Comparison of ENCODE assay signal across 11 mouse cellular contexts in the genomic region with DNA sequence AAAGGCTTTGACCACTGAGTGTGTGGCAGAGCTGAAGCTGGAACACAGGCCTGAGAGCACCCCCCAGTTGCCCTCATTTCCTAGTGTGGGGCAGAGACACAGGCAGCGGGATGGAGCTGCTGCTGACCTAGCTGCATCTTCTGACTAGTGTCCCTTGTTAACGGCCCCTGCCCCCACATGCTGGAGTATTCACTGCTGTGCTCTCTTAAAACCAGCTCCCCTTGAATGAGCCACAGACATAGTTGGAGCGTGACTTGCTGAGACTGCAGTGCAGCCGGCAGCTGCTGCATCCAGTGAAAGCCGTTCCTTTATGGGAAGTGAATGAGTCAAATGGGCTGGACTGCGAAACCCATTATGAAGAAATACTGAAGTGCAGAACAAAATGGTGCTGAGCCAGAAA. TPM values are rescaled to one million over a fixed set of nuclear protein-coding genes. Genes with fewer than 3 reads are reported as not detected.
A peak's percentile ranks its signal among the peaks of the same experiment; 100 is the strongest.
DNase-seq lines count a peak whose midpoint lies in the region; ATAC-seq and TF ChIP-seq lines count a peak whose summit lies in the region.
"Had no signal": no experiment of that assay in that cellular context is flagged by ENCODE, and none has a peak within 500 bp of the region (broad histone marks: within the 10 kb centered on the region; RNA-seq: fewer than 3 reads in every experiment).

No protein-coding gene starts in this region.

- WGBS in bone marrow, adult 2 months = 49% methylated on average over 6 of the region's 6 CpGs

- TF ChIP-seq POLR2A in bone marrow, adult 2 months (IDR thresholded peaks at IDR 0.05; ENCODE audit: borderline replicate concordance, control insufficient read depth, low read depth, low read length) = no peak

- peak overlapping the region; percentile 57 for H3K27ac ChIP-seq in bone marrow, adult 2 months (ENCODE audit: control insufficient read depth, insufficient read depth, low read depth, low read length, poor library complexity)
- H3K27ac ChIP-seq: hindbrain, embryonic 12.5 days; limb, embryonic 10.5 days had no signal

- no peak overlapping the region for H3K4me3 ChIP-seq in bone marrow, adult 2 months (replicated peaks; ENCODE audit: control insufficient read depth, low read depth, low read length)
- H3K4me3 ChIP-seq: hindbrain, embryonic 12.5 days; limb, embryonic 10.5 days had no signal

- DNase-seq in cerebellum, postnatal 10 days = peak; percentile 53 to 60
- no peak for DNase-seq in cerebellum, adult 11 months
- peak; percentile 43 for DNase-seq in layer of hippocampus, adult 9-11 months
- no peak for DNase-seq in layer of hippocampus, adult 9-10 months (ENCODE audit: low spot score)
- DNase-seq in T-cell, adult 2 months (ENCODE audit: low spot score) = no peak
- no peak for DNase-seq in adrenal gland, postnatal 14 days
- DNase-seq: adrenal gland, adult 2 months had no signal

- no peak for TF ChIP-seq CTCF in bone marrow, adult 2 months (IDR thresholded peaks at IDR 0.05; ENCODE audit: control insufficient read depth, insufficient read depth, low read length)

- H3K4me1 ChIP-seq in bone marrow, adult 2 months (ENCODE audit: control insufficient read depth, insufficient read depth, low read length) = no peaks in the 10 kb centered on the region; the same call in 1 of the 2 replicates
- H3K4me1 ChIP-seq: hindbrain, embryonic 12.5 days; limb, embryonic 10.5 days had no signal

- peak; percentile 49 for ATAC-seq in monocyte, adult 5-6 weeks (replicated peaks; ENCODE audit: insufficient number of reproducible peaks, low FRiP score, low TSS enrichment, poor library complexity, severe bottlenecking)

RNA-seq across cellular contexts. Expression of a gene that starts 23.4 kb away (rescaled TPM):
- 23.9 and 47.7 TPM in 2 replicates for polyA plus RNA-seq in bone marrow, adult 2 months (2011; ENCODE audit: insufficient read depth, insufficient read length, low replicate concordance, missing spikeins)
- 223 to 304 TPM (median 264 TPM) in 3 replicates for total RNA-seq in monocyte, adult 5-6 weeks (2017)
- total RNA-seq in adrenal gland, postnatal 14 days (2021) = 23.8 and 25.9 TPM in 2 replicates

RNA-seq across cellular contexts. Expression of a gene that starts 23.8 kb away (rescaled TPM):
- 1.8 TPM in 1 of 2 replicates, not detected in the other for polyA plus RNA-seq in bone marrow, adult 2 months (2011; ENCODE audit: insufficient read depth, insufficient read length, low replicate concordance, missing spikeins)
- total RNA-seq in monocyte, adult 5-6 weeks (2017) = not detected in 3 replicates
- total RNA-seq in adrenal gland, postnatal 14 days (2021) = not detected in 2 replicates
- total RNA-seq: adrenal gland, adult 2 months had no signal
- polyA plus RNA-seq: adrenal gland, adult 2 months had no signal

RNA-seq across cellular contexts. Expression of a gene that starts 40.3 kb away (rescaled TPM):
- not detected in 2 replicates for polyA plus RNA-seq in bone marrow, adult 2 months (2011; ENCODE audit: insufficient read depth, insufficient read length, low replicate concordance, missing spikeins)
- total RNA-seq in monocyte, adult 5-6 weeks (2017) = not detected in 3 replicates
- total RNA-seq in adrenal gland, postnatal 14 days (2021) = 1.2 and 5.1 TPM in 2 replicates

RNA-seq across cellular contexts. Expression of a gene that starts 55.3 kb away (rescaled TPM):
- 2.7 TPM in 1 of 2 replicates, not detected in the other for polyA plus RNA-seq in bone marrow, adult 2 months (2011; ENCODE audit: insufficient read depth, insufficient read length, low replicate concordance, missing spikeins)
- 0.32 TPM in 1 of 3 replicates, not detected in the others for total RNA-seq in monocyte, adult 5-6 weeks (2017)
- total RNA-seq in adrenal gland, postnatal 14 days (2021) = 13.1 and 18.0 TPM in 2 replicates

Comparison
In these comparisons a context has a peak if more than half of its experiments do, and no peak if none do; other contexts are left out.
1. DNase-seq: peak in cerebellum, postnatal 10 days (2 of 2) and layer of hippocampus, adult 9-11 months (single experiment); none in cerebellum, adult 11 months (single experiment), layer of hippocampus, adult 9-10 months (single experiment), T-cell, adult 2 months (single experiment) and adrenal gland, postnatal 14 days (single experiment).